Mouse (Mus musculus) heart, adult 2 months (tissue): ENCODE measurements around the gene Fto.

Experiments
- CTCF ChIP-seq: fragments of 200-600 bp; IDR thresholded peaks from 2 replicates; pipeline ENCODE4 v1.8.1; 2022; ENCODE audit warnings: antibody characterized with exemption, mild to moderate bottlenecking, moderate library complexity
- EP300 ChIP-seq: fragments of 200-500 bp; IDR thresholded peaks from 2 replicates; pipeline ENCODE4 v1.6.1; 2011; ENCODE audit warnings: low read depth, low read length, control low read depth; ENCODE audit not compliant: insufficient read depth
- POLR2A ChIP-seq: fragments of 200-500 bp; IDR thresholded peaks from 2 replicates; pipeline ENCODE4 v1.6.1; 2011; ENCODE audit warnings: mild to moderate bottlenecking, low read depth, low read length, control low read depth; ENCODE audit not compliant: insufficient read depth

GRCm38 (mm10) chr8:91324916-91325315 lies 11.6 kb downstream of the Fto start:
- TF ChIP-seq EP300 (no peak), POLR2A (no peak), CTCF (no peak)
